ENCODE assay signal across 20 mouse cellular contexts in the genomic region with DNA sequence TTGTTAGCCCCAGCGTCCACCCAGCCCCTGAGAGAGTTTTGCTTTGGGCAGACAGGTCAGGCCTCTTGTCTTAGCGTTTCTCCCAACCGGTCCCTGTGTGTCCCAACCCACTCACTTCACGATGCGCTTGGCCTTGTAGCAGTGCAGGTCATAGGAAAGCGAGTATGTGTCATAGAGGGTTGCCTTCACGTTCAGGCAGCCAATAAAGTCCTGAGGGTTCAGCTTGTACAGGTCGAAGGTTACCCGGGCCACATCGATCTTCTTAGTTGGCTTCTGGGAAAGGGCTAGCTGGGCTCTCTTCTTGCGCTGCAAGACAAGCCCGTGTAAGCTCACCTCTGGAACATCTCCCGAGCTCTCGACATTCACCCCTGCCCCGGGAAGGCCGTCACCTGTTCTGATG. TPM values are rescaled to one million over a fixed set of nuclear protein-coding genes. Genes with fewer than 3 reads are reported as not detected.
DNase-seq lines count a peak whose midpoint lies in the region; ATAC-seq and TF ChIP-seq lines count a peak whose summit lies in the region.
"Had no signal": no experiment of that assay in that cellular context is flagged by ENCODE, and none has a peak within 500 bp of the region (broad histone marks: within the 10 kb centered on the region; RNA-seq: fewer than 3 reads in every experiment).

No protein-coding gene starts in this region.

- no peaks in the 10 kb centered on the region for H3K27me3 ChIP-seq in lung, embryonic 15.5 days
- H3K27me3 ChIP-seq in liver, embryonic 14.5 days (ENCODE audit: control insufficient read depth, insufficient read depth, low read length), result no peaks in the 10 kb centered on the region
- H3K27me3 ChIP-seq in stomach, postnatal 0 days (ENCODE audit: control insufficient read depth, insufficient read depth, low read length), result no peaks in the 10 kb centered on the region
- H3K27me3 ChIP-seq in hindbrain, embryonic 12.5 days, result no peaks in the 10 kb centered on the region; the same call in 1 of the 2 replicates
- H3K27me3 ChIP-seq: embryonic facial prominence, embryonic 13.5 days; forebrain, embryonic 12.5 days; heart, embryonic 12.5 days; Patski had no signal

- 83% methylated on average over 16 of the region's 16 CpGs for WGBS in lung, embryonic 15.5 days
- 79% methylated on average over 16 of the region's 16 CpGs for WGBS in liver, embryonic 14.5 days (ENCODE audit: insufficient replicate concordance)
- WGBS in stomach, postnatal 0 days, result 88% methylated on average over 16 of the region's 16 CpGs
- 88% methylated on average over 16 of the region's 16 CpGs for WGBS in hindbrain, embryonic 12.5 days

- peak; percentile 19; the same call in 1 of the 2 replicates for ATAC-seq in lung, embryonic 15.5 days (ENCODE audit: borderline replicate concordance, extremely low read depth, low FRiP score, low TSS enrichment)
- ATAC-seq in liver, embryonic 14.5 days (ENCODE audit: insufficient read depth), result no peak; the same call in 1 of the 2 replicates
- 0 out of 2 replicates have a peak, but pooled peaks have one; percentile 4 for ATAC-seq in stomach, postnatal 0 days (ENCODE audit: low FRiP score, low TSS enrichment)
- no peak for ATAC-seq in hindbrain, embryonic 12.5 days (ENCODE audit: low FRiP score)
- ATAC-seq: forebrain, postnatal 0 days; hindbrain, embryonic 16.5 days; Patski had no signal

- no peak overlapping the region for H3K9ac ChIP-seq in lung, embryonic 15.5 days
- no peak overlapping the region for H3K9ac ChIP-seq in liver, embryonic 14.5 days (replicated peaks)
- no peak overlapping the region for H3K9ac ChIP-seq in stomach, postnatal 0 days (ENCODE audit: low read length)
- H3K9ac ChIP-seq in hindbrain, embryonic 12.5 days, result no peak overlapping the region
- H3K9ac ChIP-seq: embryonic facial prominence, embryonic 13.5 days; forebrain, embryonic 12.5 days; forebrain, postnatal 0 days; heart, embryonic 12.5 days had no signal

- H3K27ac ChIP-seq in lung, embryonic 15.5 days, result no peak overlapping the region
- H3K27ac ChIP-seq in liver, embryonic 14.5 days, result no peak overlapping the region
- no peak overlapping the region for H3K27ac ChIP-seq in stomach, postnatal 0 days (replicated peaks)
- H3K27ac ChIP-seq in hindbrain, embryonic 12.5 days, result no peak overlapping the region
- H3K27ac ChIP-seq: embryonic facial prominence, embryonic 13.5 days; forebrain, embryonic 12.5 days; heart, adult 2 months had no signal

- no peak for TF ChIP-seq EP300 in liver, embryonic 14.5 days (IDR thresholded peaks at IDR 0.05; ENCODE audit: low read depth)
- no peak for TF ChIP-seq EP300 in stomach, postnatal 0 days (optimal IDR thresholded peaks at IDR 0.05)

- H3K9me3 ChIP-seq in lung, embryonic 15.5 days, result no peaks in the 10 kb centered on the region
- no peaks in the 10 kb centered on the region for H3K9me3 ChIP-seq in liver, embryonic 14.5 days (ENCODE audit: control insufficient read depth, low read length)
- H3K9me3 ChIP-seq in stomach, postnatal 0 days (ENCODE audit: control insufficient read depth, low read length), result no peaks in the 10 kb centered on the region
- no peaks in the 10 kb centered on the region; the same call in 1 of the 2 replicates for H3K9me3 ChIP-seq in hindbrain, embryonic 12.5 days (replicated peaks)
- H3K9me3 ChIP-seq: embryonic facial prominence, embryonic 13.5 days; heart, embryonic 12.5 days had no signal

- no peak for DNase-seq in lung, postnatal 4 days
- peak; percentile 38 for DNase-seq in adipocyte (ENCODE audit: low spot score)
- no peak for DNase-seq in liver, embryonic 14.5 days (ENCODE audit: low read depth in 3 of 3, low spot score in 3 of 3)
- no peak for DNase-seq in stomach, postnatal 0 days (ENCODE audit: low spot score)
- no peak for DNase-seq in kidney, adult 18-20 months
- DNase-seq: adrenal gland, adult 8-10 months; cerebellum, adult 11 months; cerebellum, adult 9-10 months; gastrocnemius, postnatal 14 days; heart, adult 2 months had no signal

- H3K36me3 ChIP-seq in lung, embryonic 15.5 days, result no peaks in the 10 kb centered on the region
- no peaks in the 10 kb centered on the region for H3K36me3 ChIP-seq in liver, embryonic 14.5 days (replicated peaks; ENCODE audit: control insufficient read depth, insufficient read depth, low read depth)
- H3K36me3 ChIP-seq in stomach, postnatal 0 days (ENCODE audit: control insufficient read depth, insufficient read depth, low read length), result no peaks in the 10 kb centered on the region
- no peaks in the 10 kb centered on the region for H3K36me3 ChIP-seq in hindbrain, embryonic 12.5 days
- H3K36me3 ChIP-seq: embryonic facial prominence, embryonic 13.5 days; forebrain, embryonic 12.5 days; heart, embryonic 12.5 days had no signal

- H3K4me2 ChIP-seq in lung, embryonic 15.5 days, result no peak overlapping the region
- peak overlapping the region; percentile 9; the same call in 1 of the 2 replicates for H3K4me2 ChIP-seq in liver, embryonic 14.5 days (ENCODE audit: low read depth)
- no peak overlapping the region for H3K4me2 ChIP-seq in stomach, postnatal 0 days (replicated peaks; ENCODE audit: low read depth)
- H3K4me2 ChIP-seq in hindbrain, embryonic 12.5 days (replicated peaks), result no peak overlapping the region
- H3K4me2 ChIP-seq: embryonic facial prominence, embryonic 13.5 days; forebrain, embryonic 12.5 days; heart, embryonic 12.5 days had no signal

- no peak for TF ChIP-seq CTCF in liver, embryonic 14.5 days (IDR thresholded peaks at IDR 0.05; ENCODE audit: low read depth)
- no peak for TF ChIP-seq CTCF in stomach, postnatal 0 days (IDR thresholded peaks at IDR 0.05; ENCODE audit: low read depth)

- no peak overlapping the region for H3K4me3 ChIP-seq in lung, embryonic 15.5 days
- H3K4me3 ChIP-seq in liver, embryonic 14.5 days (ENCODE audit: insufficient read depth in 1 of 2, low read depth in 2 of 2, low read length in 2 of 2), result no peak overlapping the region
- H3K4me3 ChIP-seq in stomach, postnatal 0 days (ENCODE audit: low read depth, low read length), result no peak overlapping the region
- no peak overlapping the region for H3K4me3 ChIP-seq in hindbrain, embryonic 12.5 days
- H3K4me3 ChIP-seq: embryonic facial prominence, embryonic 13.5 days; forebrain, embryonic 12.5 days; heart, adult 2 months; heart, embryonic 12.5 days had no signal

- no peaks in the 10 kb centered on the region for H3K4me1 ChIP-seq in lung, embryonic 15.5 days
- H3K4me1 ChIP-seq in liver, embryonic 14.5 days (replicated peaks; ENCODE audit: control insufficient read depth in 2 of 2, insufficient read depth in 2 of 2, low read length in 1 of 2), result no peaks in the 10 kb centered on the region
- H3K4me1 ChIP-seq in stomach, postnatal 0 days (replicated peaks; ENCODE audit: control insufficient read depth, insufficient read depth), result no peaks in the 10 kb centered on the region
- H3K4me1 ChIP-seq in hindbrain, embryonic 12.5 days, result no peaks in the 10 kb centered on the region
- H3K4me1 ChIP-seq: embryonic facial prominence, embryonic 13.5 days; forebrain, embryonic 12.5 days; heart, embryonic 12.5 days had no signal

RNA-seq across cellular contexts. Expression of gene Cidec, which starts 7.6 kb away (rescaled TPM):
- polyA plus RNA-seq in lung, embryonic 15.5 days (2015; fragmentation: Nextera tagmentation; extraction: Ambion mirVana), result not detected in 2 replicates
- polyA plus RNA-seq in liver, embryonic 14.5 days (2012; rRNA removed), result 0.02 TPM in 2 replicates
- polyA plus RNA-seq in liver, embryonic 14.5 days (2014; fragmentation: Nextera tagmentation; extraction: Ambion mirVana), result 0.13 TPM in 1 of 2 replicates, not detected in the other
- polyA plus RNA-seq in stomach, postnatal 0 days (2015; fragmentation: Nextera tagmentation; extraction: Ambion mirVana), result 31.0 and 31.2 TPM in 2 replicates
- polyA plus RNA-seq in hindbrain, embryonic 12.5 days (2016; fragmentation: Nextera tagmentation; extraction: Ambion mirVana), result not detected in 2 replicates
- polyA plus RNA-seq: cortical plate, adult 2 months; embryonic facial prominence, embryonic 13.5 days; forebrain, embryonic 12.5 days; forebrain, postnatal 0 days; heart, embryonic 12.5 days; hindbrain, embryonic 11.5 days; hindbrain, embryonic 16.5 days; Patski had no signal

RNA-seq across cellular contexts. Expression of gene Rpusd3, which starts 8.9 kb away (rescaled TPM):
- 19.1 and 20.9 TPM in 2 replicates for polyA plus RNA-seq in lung, embryonic 15.5 days (2015; fragmentation: Nextera tagmentation; extraction: Ambion mirVana)
- 8.1 and 12.8 TPM in 2 replicates for polyA plus RNA-seq in liver, embryonic 14.5 days (2012; rRNA removed)
- 8.6 and 11.0 TPM in 2 replicates for polyA plus RNA-seq in liver, embryonic 14.5 days (2014; fragmentation: Nextera tagmentation; extraction: Ambion mirVana)
- 11.8 and 12.9 TPM in 2 replicates for polyA plus RNA-seq in stomach, postnatal 0 days (2015; fragmentation: Nextera tagmentation; extraction: Ambion mirVana)
- polyA plus RNA-seq in hindbrain, embryonic 12.5 days (2016; fragmentation: Nextera tagmentation; extraction: Ambion mirVana), result 22.0 and 26.1 TPM in 2 replicates

RNA-seq across cellular contexts. Expression of gene Jagn1, which starts 14.4 kb away (rescaled TPM):
- polyA plus RNA-seq in lung, embryonic 15.5 days (2015; fragmentation: Nextera tagmentation; extraction: Ambion mirVana), result 77.1 and 82.8 TPM in 2 replicates
- 23.1 and 24.3 TPM in 2 replicates for polyA plus RNA-seq in liver, embryonic 14.5 days (2012; rRNA removed)
- polyA plus RNA-seq in liver, embryonic 14.5 days (2014; fragmentation: Nextera tagmentation; extraction: Ambion mirVana), result 27.0 and 31.7 TPM in 2 replicates
- polyA plus RNA-seq in stomach, postnatal 0 days (2015; fragmentation: Nextera tagmentation; extraction: Ambion mirVana), result 69.2 and 69.6 TPM in 2 replicates
- polyA plus RNA-seq in hindbrain, embryonic 12.5 days (2016; fragmentation: Nextera tagmentation; extraction: Ambion mirVana), result 69.2 and 71.3 TPM in 2 replicates

RNA-seq across cellular contexts. Expression of gene Il17re, which starts 30.3 kb away (rescaled TPM):
- polyA plus RNA-seq in lung, embryonic 15.5 days (2015; fragmentation: Nextera tagmentation; extraction: Ambion mirVana), result 19.5 and 23.5 TPM in 2 replicates
- polyA plus RNA-seq in liver, embryonic 14.5 days (2012; rRNA removed), result 0.11 and 0.24 TPM in 2 replicates
- polyA plus RNA-seq in liver, embryonic 14.5 days (2014; fragmentation: Nextera tagmentation; extraction: Ambion mirVana), result 0.08 TPM in 1 of 2 replicates, not detected in the other
- 25.5 and 30.6 TPM in 2 replicates for polyA plus RNA-seq in stomach, postnatal 0 days (2015; fragmentation: Nextera tagmentation; extraction: Ambion mirVana)
- 0.74 and 1.1 TPM in 2 replicates for polyA plus RNA-seq in hindbrain, embryonic 12.5 days (2016; fragmentation: Nextera tagmentation; extraction: Ambion mirVana)

RNA-seq across cellular contexts. Expression of gene Ttll3, which starts 38.9 kb away (rescaled TPM):
- polyA plus RNA-seq in lung, embryonic 15.5 days (2015; fragmentation: Nextera tagmentation; extraction: Ambion mirVana), result 3.0 and 3.9 TPM in 2 replicates
- polyA plus RNA-seq in liver, embryonic 14.5 days (2012; rRNA removed), result 1.6 and 2.3 TPM in 2 replicates
- polyA plus RNA-seq in liver, embryonic 14.5 days (2014; fragmentation: Nextera tagmentation; extraction: Ambion mirVana), result 0.41 and 0.44 TPM in 2 replicates
- polyA plus RNA-seq in stomach, postnatal 0 days (2015; fragmentation: Nextera tagmentation; extraction: Ambion mirVana), result 1.2 TPM in 2 replicates
- polyA plus RNA-seq in hindbrain, embryonic 12.5 days (2016; fragmentation: Nextera tagmentation; extraction: Ambion mirVana), result 8.0 and 8.9 TPM in 2 replicates

Comparison
In these comparisons a context has a peak if more than half of its experiments do, and no peak if none do; other contexts are left out.
1. ATAC-seq: peak in lung, embryonic 15.5 days (single experiment) and stomach, postnatal 0 days (single experiment); none in liver, embryonic 14.5 days (single experiment) and hindbrain, embryonic 12.5 days (single experiment).
2. RNA of gene Cidec, which starts 7.6 kb away (polyA plus RNA-seq): 31.0 to 31.2 TPM in stomach, postnatal 0 days; 0.02 to 0.13 TPM in liver, embryonic 14.5 days, not detected in lung, embryonic 15.5 days and not detected in hindbrain, embryonic 12.5 days; every median in the first group is over 10 times any median in the second.